Mouse (Mus musculus) left cerebral cortex, postnatal 14 days (tissue): ENCODE results near the gene Stap2. TPM values are rescaled to one million over a fixed set of nuclear protein-coding genes. Genes with fewer than 3 reads are reported as not detected.

Experiments
- DNase-seq, 2 experiments: peaks; one replicate each; pipeline ENCODE4 v3.0.0; 2021 to 2022; ENCODE audit warnings: low spot score in 2 of 2, mixed read lengths in 1 of 2
- intact Hi-C: fragments of 180-260 bp; cut with DNase I; formaldehyde crosslinking; loops from one replicate; pipeline ENCODE4 v1.15.1; 2025
- long read RNA-seq, 2 experiments: library from polyadenylated mRNA; stranded (forward); transcript quantifications; one replicate each; pipeline ENCODE4 v2.0.0; 2021
- total RNA-seq, 2 experiments: library from RNA; stranded (reverse); gene quantifications; 2 replicates each; pipeline ENCODE4 v1.2.3; 2021

Stap2 gene
- 1 to 10 TPM; 4.4 to 4.7 TPM for total RNA-seq
- long read RNA-seq, experiment 1, partial matches to known transcripts, result 0 of 3 reads
- long read RNA-seq, experiment 1, other reads (novel, unspliced or antisense), result 2 of 3 reads
- long read RNA-seq, experiment 2, partial matches to known transcripts, result 0 of 3 reads
- long read RNA-seq, experiment 2, other reads (novel, unspliced or antisense), result 3 of 3 reads

DNA sequence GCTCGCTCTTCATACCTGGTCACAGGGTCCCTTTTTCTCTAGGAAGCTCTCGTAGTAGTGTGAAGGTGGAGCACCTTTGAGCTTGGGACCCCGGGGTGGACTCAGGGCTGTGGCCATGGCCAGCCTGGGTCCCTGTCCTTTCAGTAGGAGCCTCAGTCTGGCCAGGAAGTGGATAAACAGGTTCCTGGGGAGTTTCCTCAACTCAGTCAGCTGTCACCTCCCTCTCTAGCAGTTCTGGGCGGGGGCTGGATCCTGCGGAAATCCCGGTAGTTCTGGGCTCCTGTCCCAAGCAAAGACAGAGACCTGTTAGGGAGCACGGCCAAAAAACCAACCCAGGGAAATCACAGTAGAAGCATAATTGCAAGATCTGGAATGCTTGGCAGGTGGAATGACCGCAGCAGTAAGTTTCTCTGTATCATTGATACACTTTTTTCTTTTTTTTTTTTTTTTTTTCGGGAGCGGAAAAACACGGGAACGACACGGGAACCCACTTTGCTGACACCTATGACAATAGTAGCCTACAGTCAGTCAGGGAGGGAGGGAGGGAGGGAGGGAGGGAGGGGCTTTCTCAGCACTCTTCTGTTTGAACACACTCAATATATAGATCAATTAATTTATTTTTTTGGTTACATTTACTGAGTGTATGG lies at the start of gene Stap2, which contains the start of gene Mpnd:
TSS of gene Stap2 (minus strand) at position 170 of the 647 bp plus-strand sequence.
TSS of gene Mpnd (plus strand) at position 297 of the 647 bp plus-strand sequence.
- intact Hi-C loops, result no loop called here
- DNase-seq, result no peak

DNA sequence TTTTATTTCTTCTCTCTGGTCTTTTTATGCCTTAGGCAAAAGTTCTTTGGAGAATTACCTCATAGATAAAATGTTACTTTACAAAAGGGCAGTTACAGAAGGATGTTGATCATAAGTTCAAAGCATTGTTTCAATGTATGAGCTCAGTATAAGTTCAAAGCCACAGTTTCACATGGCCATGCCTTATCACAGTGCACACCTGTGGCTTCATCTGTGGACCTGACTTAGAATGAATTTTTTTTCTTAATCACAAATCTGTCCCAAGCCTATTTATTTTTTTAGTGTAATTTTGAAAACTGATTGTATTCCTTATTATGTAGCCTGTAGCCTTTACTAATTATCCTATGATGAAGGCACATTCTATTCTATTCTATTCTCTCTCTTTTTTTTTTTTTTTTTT lies 49.6 kb upstream of the Stap2 start:
- intact Hi-C loops, result no loop called here
- no peak for DNase-seq

DNA sequence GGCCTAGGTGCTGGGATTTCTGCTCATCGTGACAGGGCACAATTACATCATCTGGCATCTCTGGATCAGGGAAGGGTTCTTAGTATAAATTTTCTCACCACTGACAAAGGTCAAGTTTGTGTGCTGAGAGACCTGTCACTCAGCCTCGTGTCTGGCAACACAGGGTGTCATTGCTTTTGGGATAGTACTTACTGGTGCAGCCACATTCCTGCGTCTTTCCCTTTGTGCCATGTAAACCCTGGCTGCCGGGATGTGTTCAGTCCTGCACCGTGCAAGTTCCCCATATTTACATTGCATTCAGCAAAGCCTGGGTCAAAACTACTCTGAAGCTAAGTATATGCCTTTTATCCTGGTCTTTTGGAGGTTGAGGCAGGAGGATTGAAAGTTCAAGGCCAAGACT lies 46.0 kb upstream of the Stap2 start:
- intact Hi-C loops, result no loop called here
- DNase-seq, result no peak

DNA sequence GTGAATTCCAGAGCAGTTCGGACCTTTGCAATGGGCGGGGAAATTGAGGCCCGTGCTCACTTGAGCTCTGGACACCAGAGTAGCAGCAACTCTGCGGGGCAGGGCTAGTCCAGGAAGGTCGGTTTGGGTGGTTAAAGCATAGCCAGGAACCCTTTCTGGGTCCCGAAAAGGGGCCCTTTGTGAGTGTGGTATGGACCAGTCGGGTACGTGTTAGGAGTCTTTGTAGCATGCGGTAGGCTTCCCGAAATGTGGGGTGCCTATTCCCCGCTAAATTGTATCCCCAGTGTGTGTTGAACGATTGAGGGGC lies 35.4 kb upstream of the Stap2 start:
- no peak for DNase-seq
- intact Hi-C loops, result loop anchor here (5.0 kb wide), 1 partner anchor 36 kb away; the partner anchor contains the start of genes Hdgfl2 and Ubxn6

DNA sequence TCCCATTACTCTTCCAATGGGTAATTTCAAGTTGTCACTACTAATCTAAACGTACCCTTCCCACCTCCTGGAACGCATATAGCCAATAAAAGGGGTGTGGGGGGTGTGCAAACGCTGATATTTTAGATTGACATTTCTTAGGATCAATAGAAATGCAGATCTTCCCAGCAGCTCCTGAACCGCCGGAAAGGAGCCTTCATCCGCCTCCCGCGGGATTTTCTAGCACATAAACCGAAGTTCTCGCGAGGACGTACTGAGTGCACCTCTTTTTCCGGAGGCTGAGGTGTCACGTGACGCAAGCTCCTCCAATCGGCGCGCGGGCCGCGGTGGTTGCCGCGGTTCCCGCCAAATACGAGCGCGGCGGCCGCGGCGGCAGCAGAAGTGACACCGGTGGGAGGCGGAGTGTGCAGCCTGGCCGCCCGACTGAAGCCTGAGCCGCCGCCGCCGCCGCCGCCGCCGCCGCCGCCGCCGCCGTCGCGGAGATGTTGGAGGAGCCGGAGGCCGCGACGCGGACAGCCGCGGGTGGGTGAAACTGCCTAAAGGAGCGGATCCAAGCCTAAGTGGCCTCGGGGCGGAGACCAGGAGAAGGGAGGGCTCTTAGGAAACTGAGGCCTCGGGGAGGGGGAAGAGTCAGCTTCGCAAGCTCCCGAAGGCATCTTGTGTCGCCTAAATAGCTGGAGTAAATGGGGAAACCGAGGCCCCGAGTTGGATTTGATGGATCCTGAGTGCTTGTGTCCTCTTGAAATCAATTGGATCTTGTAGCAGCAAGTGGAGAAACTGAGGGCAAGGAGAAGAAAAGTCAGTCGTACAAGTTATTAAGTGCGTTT lies 34.9 kb upstream of the Stap2 start, which contains the start of gene Chaf1a:
TSS of gene Chaf1a (plus strand) at position 410 of the 827 bp plus-strand sequence.
- peak; percentile 99 for DNase-seq

DNA sequence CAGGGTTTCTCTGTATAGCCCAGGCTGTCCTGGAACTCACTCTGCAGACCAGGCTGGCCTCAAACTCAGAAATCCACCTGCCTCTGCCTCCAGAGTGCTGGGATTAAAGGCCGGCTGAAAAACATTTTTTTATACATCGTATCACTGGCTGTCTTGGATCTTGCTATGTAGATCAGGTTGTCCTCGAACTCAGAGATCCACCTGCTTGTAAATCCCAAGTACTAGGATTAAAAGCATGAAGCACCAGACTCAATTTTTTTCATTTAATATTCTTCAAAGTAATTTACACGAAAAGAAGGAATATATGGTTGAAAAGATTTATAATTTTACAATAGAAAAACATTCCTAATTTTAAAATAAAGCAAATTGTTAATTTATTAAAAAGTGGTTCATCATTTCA lies 34.0 kb upstream of the Stap2 start:
- intact Hi-C loops, result no loop called here
- no peak for DNase-seq

More for the DNA sequence above, 34.9 kb upstream of the Stap2 start, which contains the start of gene Chaf1a:
- intact Hi-C loops, result loop anchor here (5.0 kb wide), 1 partner anchor 37 kb away; the partner anchor contains the start of genes Hdgfl2 and Ubxn6

DNA sequence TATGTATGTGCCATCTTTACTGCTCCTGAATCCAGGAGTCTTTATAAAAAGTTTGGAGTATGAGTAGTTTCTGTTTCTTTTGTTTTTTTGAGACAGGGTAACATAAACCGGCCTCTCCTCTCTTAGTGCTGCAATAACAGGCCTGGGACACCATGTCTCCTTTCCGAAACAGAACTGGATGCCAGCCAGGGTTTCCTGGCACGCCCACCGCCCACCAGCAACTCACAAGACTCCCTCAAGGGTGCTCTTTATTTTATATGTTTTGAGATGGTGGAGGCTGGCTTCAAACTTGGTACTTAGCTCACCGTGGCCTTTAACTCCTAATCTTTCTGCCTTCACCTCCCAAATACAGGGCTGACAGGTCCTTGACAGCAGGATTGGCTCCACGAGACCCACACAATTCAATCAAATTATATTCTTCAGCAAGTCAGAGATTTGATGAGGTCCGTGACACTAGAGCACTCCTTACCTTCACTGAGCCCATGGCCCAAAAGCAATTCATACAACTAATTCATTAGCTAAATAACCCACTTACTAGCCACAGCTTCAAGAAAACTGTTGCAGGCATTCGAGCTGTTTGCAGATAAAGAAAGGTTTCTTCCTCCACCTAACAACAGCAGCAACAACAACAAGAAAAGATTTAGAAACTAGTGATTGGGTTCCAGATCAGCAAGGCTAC lies 33.3 kb upstream of the Stap2 start:
- intact Hi-C loops, result no loop called here
- DNase-seq, result no peak

DNA sequence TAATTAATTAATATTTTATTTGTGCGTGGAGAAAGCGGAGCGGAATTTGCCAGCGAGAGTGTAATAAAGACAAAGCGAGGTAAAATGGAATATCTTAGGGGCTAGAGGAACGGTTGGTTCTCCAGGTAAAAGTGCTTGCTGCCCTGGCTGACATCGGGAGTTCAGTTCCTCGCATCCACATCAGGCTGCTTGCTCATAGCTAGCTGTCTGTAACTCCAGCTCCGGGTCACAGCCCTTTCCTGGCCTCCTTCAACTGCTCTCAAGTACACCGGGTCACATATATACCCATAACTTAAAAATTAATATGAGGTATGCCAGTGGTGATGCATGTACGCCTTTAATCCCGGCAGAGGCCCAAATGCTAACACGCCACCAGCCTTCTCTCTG lies 31.5 kb upstream of the Stap2 start:
- intact Hi-C loops, result no loop called here

DNA sequence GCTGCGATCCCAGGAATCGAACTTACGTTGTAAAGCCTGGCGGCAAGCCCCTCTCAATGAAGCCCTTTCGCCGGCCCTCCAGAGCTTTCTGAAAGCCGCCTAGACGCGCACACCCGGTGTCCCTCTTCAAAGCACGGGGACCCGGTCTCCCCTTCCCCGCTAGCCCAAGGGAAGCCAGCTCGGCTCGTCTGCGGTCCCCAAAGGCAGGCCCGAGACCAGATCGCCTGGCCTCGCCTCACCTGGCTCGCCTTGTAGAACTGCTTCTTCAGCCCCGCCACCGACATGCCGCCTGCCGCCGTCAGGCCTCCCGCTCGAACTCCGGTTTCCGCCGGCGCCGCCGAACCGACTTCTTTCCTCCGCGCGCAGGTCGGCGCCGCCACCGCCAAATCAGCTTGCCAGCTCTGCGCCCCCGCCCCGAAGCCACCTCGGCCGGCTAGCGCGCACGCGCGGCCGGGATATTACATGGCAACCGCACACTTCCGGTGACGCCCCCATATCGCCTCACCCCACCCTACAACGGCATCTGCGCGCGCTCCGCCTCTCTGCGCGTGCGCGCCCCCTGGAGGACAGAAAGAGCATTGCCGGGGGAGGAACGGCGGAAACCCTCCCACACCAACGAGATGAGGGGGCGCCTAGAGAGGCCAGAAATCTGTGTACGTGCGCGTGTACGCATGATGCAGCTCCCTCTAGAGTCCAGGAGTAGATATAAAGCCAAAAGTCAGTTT lies 31.0 kb upstream of the Stap2 start, which contains the start of gene Sh3gl1:
TSS of gene Sh3gl1 (minus strand) at position 460 of the 725 bp plus-strand sequence.
- DNase-seq, result peak; percentile 99
- intact Hi-C loops, result no loop called here

More for the DNA sequence above, 31.5 kb upstream of the Stap2 start:
- DNase-seq, result no peak

DNA sequence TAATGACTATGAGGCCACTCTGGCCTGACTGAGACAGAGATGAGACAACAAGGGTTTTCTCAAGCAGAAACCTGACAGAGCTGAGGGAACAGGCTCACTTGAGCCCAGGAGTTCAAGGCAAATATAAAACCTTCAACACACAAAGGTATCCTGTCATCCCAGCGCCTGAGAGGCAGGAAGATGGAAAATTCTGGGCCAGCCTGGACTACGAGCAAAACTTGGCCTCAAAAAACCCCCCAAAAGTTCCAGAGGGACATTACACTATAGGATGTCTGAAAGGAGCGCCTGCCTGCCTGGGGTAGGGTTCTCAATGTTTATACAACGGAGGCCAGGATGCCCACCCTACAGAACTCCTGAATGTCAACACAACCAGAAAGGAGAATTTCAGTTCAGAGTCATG lies 29.8 kb upstream of the Stap2 start:
- intact Hi-C loops, result no loop called here
- DNase-seq, result no peak

DNA sequence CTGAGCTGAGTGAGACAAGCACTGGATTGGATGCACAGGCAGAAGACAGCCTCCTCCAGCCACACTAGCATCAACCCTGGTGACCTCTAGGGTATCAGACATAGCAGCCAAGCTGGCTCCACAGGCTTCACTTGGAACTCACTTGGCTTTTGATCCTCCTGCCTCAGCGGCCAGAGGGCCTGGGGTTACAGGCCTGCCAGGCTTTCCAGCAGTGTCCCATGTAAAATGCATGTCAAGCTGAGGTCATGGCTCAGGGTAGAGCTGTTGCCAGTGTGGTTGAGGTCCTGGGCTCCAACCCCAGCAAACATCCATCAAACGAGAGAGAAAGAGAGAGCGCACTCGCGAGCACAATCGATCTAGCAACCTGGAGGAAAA lies 29.3 kb upstream of the Stap2 start:
- no peak for DNase-seq
- intact Hi-C loops, result no loop called here

DNA sequence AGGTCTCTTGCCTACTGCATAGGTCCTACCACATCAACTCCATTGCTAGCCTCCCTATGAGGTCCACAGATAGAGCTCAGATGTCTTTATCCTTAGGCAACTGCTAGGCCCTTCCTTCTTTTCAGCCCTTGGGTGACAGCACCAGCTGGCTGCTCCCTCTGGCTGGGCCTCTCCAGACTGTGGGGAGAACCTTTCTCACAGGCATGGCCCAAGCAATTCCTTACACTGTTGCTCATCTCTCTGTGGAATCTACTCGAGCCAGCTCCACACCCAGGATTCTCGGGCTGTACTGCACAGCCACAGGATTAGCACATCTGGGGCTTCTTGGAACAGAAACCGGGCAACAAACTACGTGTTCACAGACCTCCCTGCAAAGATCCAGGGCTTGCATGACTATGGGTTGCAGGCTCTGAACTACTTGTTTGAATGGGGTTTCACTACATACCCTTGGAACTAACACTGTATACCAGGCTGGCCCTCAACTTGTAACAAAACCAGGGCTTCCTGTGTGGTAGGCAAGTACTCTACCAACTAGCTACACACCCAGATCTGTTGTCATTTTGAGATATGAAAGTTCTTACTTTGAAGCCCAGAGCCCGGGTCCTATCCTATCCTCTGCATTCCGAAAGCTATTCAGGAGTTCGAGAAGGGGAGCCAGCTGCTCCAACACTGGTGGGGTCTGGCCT lies 28.8 kb upstream of the Stap2 start:
- no peak for DNase-seq
- intact Hi-C loops, result no loop called here

DNA sequence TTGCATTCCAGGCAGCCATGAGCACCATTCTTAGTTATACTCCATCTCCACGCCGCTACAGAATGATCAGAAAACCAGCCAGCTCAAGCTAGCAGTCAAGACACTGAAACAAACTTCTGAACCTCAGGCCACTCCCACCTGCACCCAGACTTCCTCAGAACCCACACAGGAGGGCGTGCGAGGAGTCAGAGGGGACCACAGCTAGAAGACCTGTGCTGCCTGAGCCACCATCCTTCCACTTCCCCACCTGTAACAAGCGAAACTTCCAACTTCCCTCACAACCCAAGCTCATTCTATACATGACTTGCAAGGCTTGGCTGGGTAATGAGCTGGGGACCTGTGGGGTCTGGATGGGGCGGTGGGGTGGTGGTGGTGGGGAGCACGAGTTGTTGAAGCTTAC lies 27.4 kb upstream of the Stap2 start:
- intact Hi-C loops, result no loop called here
- DNase-seq, result no peak

DNA sequence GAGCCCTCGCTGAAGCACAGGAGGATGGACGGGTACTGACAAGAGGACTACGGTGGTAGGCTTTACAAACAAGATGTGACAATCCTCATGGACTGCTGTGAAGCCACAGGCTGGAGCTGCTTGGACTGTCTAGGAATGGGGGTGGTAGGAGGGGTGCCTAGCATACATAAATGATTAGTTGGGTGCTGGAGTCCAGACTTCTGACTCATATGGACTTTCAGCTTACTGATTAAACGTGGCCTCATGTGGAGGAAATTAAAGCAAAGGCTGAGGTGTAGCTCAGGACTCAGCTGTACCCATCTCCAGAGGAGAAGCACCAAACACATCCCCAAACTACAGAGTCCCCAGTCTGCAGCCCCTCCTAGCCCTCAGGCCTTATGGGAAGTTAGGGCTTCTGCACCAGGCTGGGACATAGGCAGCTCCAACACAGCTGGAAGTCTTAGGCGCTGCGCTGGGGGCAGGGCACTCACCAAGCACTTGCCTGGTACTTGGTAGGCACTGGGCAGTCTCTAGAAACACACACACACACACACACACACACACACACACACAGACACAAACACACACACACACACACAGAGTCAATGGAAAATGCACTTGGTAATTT lies 26.8 kb upstream of the Stap2 start:
- intact Hi-C loops, result no loop called here
- no peak for DNase-seq

DNA sequence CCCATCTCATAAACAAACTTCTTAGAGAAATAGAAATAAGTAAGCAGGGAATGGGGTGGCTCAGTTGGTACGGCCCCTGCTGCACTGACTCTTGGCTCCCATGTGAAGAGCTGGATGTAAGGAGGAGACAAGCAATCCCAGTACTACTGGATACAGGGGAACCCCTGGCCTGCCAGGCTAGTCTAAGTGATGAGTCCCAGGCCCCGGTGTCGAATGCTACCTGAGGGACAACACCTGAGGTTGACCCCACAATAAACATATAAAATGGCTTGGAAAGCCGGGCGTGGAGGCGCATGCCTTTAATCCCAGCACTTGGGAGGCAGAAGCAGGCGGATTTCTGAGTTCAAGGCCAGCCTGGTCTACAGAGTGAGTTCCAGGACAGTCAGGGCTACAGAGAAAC lies 26.0 kb upstream of the Stap2 start:
- DNase-seq, result no peak
- intact Hi-C loops, result no loop called here

DNA sequence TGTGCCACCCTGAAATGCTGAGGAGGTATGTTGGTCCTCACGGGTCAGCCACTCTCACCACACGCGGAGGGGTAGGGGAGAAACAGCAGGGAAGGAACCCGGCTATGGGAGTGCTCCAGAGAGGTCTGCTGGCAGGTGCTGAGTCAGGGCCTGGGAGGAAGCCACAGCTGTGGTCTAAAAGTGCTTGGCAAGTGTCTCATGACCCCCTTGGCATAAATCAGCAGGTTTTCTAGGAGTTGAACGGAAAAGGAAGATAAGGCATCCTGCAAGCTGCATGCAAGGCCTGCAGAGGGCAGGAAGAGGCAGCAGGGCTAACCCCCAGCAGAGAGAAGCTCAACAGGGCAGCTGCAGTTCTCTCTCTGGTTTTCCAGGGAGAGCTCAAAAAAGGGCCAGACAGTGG lies 25.5 kb upstream of the Stap2 start:
- DNase-seq, result no peak
- intact Hi-C loops, result no loop called here

DNA sequence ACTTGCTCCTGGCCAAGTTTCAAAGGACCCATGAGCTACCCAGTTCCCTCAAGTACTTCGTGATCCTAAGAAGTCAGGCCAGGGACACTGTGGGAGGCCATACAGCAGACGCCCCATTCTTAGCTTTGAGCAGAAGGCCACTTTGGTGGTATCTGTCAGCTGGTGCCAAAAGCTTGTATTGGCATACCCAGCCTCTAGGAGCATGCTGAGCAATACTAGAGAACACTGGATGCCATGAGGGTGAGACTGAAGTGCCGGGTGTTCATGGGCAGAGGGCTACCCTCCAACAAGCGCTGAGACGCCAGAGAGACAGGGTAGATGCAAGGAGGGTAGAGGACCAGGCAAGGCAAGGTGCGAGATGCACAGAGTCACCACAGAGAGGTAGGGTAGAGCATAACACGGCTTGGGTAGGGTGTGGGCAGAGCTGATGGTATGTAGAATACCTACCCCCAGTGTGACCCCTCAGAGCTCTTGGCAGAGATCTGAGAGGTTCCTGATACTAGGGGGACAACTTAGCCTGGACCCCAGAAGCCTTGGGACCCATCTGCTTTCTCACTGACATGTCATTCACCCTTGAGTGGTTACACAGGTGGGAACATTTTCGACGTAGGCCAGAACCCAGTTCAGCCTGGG lies 25.0 kb upstream of the Stap2 start:
- DNase-seq, result no peak
- intact Hi-C loops, result no loop called here
